Mouse (Mus musculus): ENCODE results near the gene Slc39a11. TPM values are rescaled to one million over a fixed set of nuclear protein-coding genes. Genes with fewer than 3 reads are reported as not detected.

The Slc39a11 gene
- polyA plus RNA-seq, 1 experiment from 2014 or later = 21.8 TPM

- 85% methylated on average over 6 of the region's 6 CpGs for WGBS
- no peaks in the 10 kb centered on the region for H3K9me3 ChIP-seq (ENCODE audit: low read depth, low read length)
- H3K36me3 ChIP-seq (ENCODE audit: insufficient read depth) = no peaks in the 10 kb centered on the region
- H3K4me3 ChIP-seq (ENCODE audit: low read depth, low read length) = no peak overlapping the region
- H3K27ac ChIP-seq (ENCODE audit: low read depth) = no peak overlapping the region
- no peaks in the 10 kb centered on the region for H3K4me1 ChIP-seq (ENCODE audit: insufficient read depth)
- H3K4me2 ChIP-seq = no peak overlapping the region
- ATAC-seq (ENCODE audit: insufficient read depth) (no peak), DNase-seq (no peak)
- TF ChIP-seq CTCF (IDR thresholded peaks at IDR 0.05; ENCODE audit: low read depth) = no peak
- H3K27me3 ChIP-seq (ENCODE audit: insufficient read depth, low read length) = no peaks in the 10 kb centered on the region
- no peak overlapping the region for H3K9ac ChIP-seq
These were observed 199.9 kb downstream of the Slc39a11 start for GRCm38 (mm10) chr11:113450028-113450427.

DNA sequence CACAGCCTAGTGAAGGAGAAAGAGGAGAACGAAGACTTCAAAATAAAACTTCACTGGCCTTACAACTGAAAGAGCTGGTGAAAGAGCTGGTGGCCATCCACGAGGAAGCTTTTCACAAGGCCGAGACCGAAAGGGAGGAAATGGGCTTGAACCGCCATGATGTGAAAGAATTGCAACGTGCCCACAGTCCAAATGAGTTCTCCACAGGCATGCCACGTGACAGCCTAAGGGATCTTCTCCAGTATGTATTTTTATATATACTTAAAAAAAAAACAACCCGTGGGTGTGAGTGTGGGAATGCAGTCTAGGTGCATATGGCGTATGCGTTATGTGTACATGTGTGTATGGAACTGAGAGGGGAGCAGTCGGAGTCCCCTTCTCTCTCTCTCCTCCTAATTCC is 207.8 kb downstream of the Slc39a11 start:
- Histone ChIP-seq H3K4me2 (no peak overlapping the region), H3K27me3 (ENCODE audit: insufficient read depth, low read length) (no peaks in the 10 kb centered on the region), H3K9me3 (ENCODE audit: low read depth, low read length) (peaks cover 4% of the 10 kb centered on the region; the same call in 1 of the 2 replicates), H3K9ac (no peak overlapping the region), H3K27ac (ENCODE audit: low read depth) (no peak overlapping the region), H3K4me3 (ENCODE audit: low read depth, low read length) (no peak overlapping the region), H3K36me3 (ENCODE audit: insufficient read depth) (no peaks in the 10 kb centered on the region), H3K4me1 (ENCODE audit: insufficient read depth) (peaks cover 11% of the 10 kb centered on the region)
- no peak for ATAC-seq (ENCODE audit: insufficient read depth)
- TF ChIP-seq CTCF (IDR thresholded peaks at IDR 0.05; ENCODE audit: low read depth) = no peak
- no peak for DNase-seq
- WGBS = 92% methylated on average over 11 of the region's 11 CpGs

DNA sequence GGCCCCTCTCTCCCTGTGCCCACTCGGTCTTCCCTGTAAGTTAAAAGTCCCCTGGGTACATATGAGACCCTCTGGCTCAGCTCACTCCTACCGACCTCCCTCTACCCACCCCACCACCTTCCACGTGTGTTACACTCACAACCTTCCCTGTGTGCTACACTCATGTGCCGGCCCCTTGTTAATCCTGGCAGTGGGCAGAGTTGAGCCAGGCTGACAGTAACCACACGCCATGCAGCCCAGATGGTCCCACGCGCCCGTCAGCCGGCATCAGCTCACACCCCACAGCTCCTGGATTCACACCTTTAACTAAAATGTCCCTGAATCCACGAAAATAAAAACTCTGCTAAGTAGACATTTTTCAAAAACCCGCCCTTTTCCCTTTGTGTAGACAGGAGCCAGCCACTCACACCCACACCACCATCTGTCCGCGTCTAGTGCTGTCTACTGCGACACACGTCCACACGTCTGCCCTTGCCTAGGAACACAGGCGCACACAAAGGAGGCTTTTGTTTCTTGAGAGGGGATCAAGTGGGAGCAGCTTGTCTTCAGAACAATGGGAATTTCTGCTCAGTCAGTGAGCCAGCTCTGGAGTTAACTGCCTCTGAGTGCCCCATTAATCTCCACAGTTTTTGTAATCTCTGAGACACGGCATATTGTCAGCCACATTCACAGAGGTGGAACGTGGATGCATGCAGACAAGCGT is 210.4 kb downstream of the Slc39a11 start:
- H3K9me3 ChIP-seq (ENCODE audit: low read depth, low read length) = peaks cover 4% of the 10 kb centered on the region; the same call in 1 of the 2 replicates
- no peaks in the 10 kb centered on the region for H3K36me3 ChIP-seq (ENCODE audit: insufficient read depth)
- no peak overlapping the region for H3K4me3 ChIP-seq (ENCODE audit: low read depth, low read length)
- H3K27me3 ChIP-seq (ENCODE audit: insufficient read depth, low read length) = no peaks in the 10 kb centered on the region
- no peak overlapping the region for H3K4me2 ChIP-seq
- 34% methylated on average over 20 of the region's 20 CpGs for WGBS
- H3K27ac ChIP-seq (ENCODE audit: low read depth) = peak overlapping the region; percentile 47; the same call in 1 of the 2 replicates
- ATAC-seq (ENCODE audit: insufficient read depth) (peak; percentile 71), DNase-seq (peak; percentile 53)
- H3K9ac ChIP-seq = no peak overlapping the region
- peaks cover 15% of the 10 kb centered on the region for H3K4me1 ChIP-seq (ENCODE audit: insufficient read depth)
- no peak for TF ChIP-seq CTCF (IDR thresholded peaks at IDR 0.05; ENCODE audit: low read depth)

DNA sequence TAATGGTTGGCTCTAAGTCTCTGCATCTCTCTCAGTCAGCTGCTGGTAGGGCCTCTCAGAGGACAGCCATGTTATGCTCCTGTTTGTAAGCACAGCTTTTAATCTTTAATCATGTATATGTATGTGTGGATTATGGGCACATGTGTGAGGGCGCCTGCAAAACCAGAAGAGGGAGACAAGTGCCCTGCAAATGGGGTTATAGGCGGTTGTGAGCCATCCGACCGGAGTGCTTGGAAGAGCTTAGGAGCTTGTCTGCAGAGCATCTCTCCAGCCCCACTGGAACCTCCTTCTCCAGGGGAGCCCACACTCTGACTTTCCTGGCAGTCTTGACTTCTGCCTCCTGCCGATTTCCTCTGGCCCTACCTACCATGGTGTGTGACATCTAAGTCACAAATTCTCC is 211.0 kb downstream of the Slc39a11 start:
- Histone ChIP-seq H3K4me1 (ENCODE audit: insufficient read depth) (peaks cover 15% of the 10 kb centered on the region), H3K4me3 (ENCODE audit: low read depth, low read length) (no peak overlapping the region), H3K9me3 (ENCODE audit: low read depth, low read length) (peaks cover 4% of the 10 kb centered on the region; the same call in 1 of the 2 replicates), H3K9ac (no peak overlapping the region), H3K27ac (ENCODE audit: low read depth) (no peak overlapping the region; the same call in 1 of the 2 replicates), H3K4me2 (no peak overlapping the region), H3K36me3 (ENCODE audit: insufficient read depth) (no peaks in the 10 kb centered on the region), H3K27me3 (ENCODE audit: insufficient read depth, low read length) (no peaks in the 10 kb centered on the region)
- DNase-seq (no peak), ATAC-seq (ENCODE audit: insufficient read depth) (no peak)
- WGBS = 84% methylated on average over 5 of the region's 5 CpGs
- TF ChIP-seq CTCF (IDR thresholded peaks at IDR 0.05; ENCODE audit: low read depth) = no peak; the same call in 1 of the 2 replicates

GRCm38 (mm10) chr11:113437357-113437756 is 212.5 kb downstream of the Slc39a11 start:
- WGBS = 86% methylated on average over 9 of the region's 9 CpGs
- ATAC-seq (ENCODE audit: insufficient read depth) (no peak), DNase-seq (peak; percentile 36)
- Histone ChIP-seq H3K36me3 (ENCODE audit: insufficient read depth) (no peaks in the 10 kb centered on the region), H3K4me1 (ENCODE audit: insufficient read depth) (peaks cover 15% of the 10 kb centered on the region), H3K4me2 (no peak overlapping the region), H3K27ac (ENCODE audit: low read depth) (no peak overlapping the region), H3K9me3 (ENCODE audit: low read depth, low read length) (peaks cover 4% of the 10 kb centered on the region; the same call in 1 of the 2 replicates), H3K9ac (no peak overlapping the region), H3K27me3 (ENCODE audit: insufficient read depth, low read length) (no peaks in the 10 kb centered on the region), H3K4me3 (ENCODE audit: low read depth, low read length) (no peak overlapping the region)
- no peak for TF ChIP-seq CTCF (IDR thresholded peaks at IDR 0.05; ENCODE audit: low read depth)

DNA sequence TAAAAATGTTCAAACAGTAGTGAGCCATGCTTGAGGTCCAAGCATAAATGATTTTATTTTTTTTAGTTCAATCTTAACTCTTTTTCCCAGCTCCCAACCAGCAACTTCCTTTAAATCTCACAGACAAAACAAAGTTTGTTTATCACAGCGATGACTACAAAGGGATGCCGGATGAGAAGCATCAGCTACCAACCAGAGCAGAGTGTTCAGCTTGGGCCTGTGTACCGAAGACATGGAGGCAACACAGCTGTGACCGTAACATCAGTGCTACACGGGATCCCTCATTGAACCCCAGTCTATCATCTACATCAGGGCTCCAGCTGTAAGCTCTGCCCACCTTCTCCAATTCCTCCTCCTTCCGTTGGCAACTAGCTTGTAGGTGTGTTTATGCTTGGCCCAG is 213.6 kb downstream of the Slc39a11 start:
- Histone ChIP-seq H3K27me3 (ENCODE audit: insufficient read depth, low read length) (no peaks in the 10 kb centered on the region), H3K9me3 (ENCODE audit: low read depth, low read length) (peaks cover 4% of the 10 kb centered on the region; the same call in 1 of the 2 replicates), H3K9ac (no peak overlapping the region), H3K27ac (ENCODE audit: low read depth) (peak overlapping the region; percentile 50), H3K4me2 (no peak overlapping the region), H3K4me1 (ENCODE audit: insufficient read depth) (peaks cover 15% of the 10 kb centered on the region), H3K4me3 (ENCODE audit: low read depth, low read length) (no peak overlapping the region), H3K36me3 (ENCODE audit: insufficient read depth) (no peaks in the 10 kb centered on the region)
- TF ChIP-seq CTCF (IDR thresholded peaks at IDR 0.05; ENCODE audit: low read depth) = no peak
- 60% methylated on average over 6 of the region's 6 CpGs for WGBS
- no peak for ATAC-seq (ENCODE audit: insufficient read depth)
- peak; percentile 61 for DNase-seq

DNA sequence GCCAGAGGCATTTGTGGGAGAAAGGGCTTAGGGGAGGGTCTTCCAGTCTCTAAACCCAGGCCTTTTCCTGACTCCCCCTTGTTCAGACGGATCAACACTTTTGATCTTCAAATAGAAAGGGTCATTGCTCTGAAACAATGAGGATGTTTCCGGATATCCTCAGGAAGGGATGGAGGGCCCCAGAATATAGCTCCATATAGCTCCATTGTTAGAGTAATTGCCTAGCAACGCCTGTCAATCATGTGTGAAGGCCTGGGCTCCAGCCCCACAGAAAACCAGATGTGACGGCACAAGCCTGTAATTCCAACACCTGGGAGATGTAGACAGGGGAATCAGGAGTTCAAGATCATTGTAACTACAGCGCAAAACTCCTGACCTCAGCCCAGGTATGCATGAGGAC is 214.2 kb downstream of the Slc39a11 start:
- H3K27me3 ChIP-seq (ENCODE audit: insufficient read depth, low read length) = no peaks in the 10 kb centered on the region
- no peaks in the 10 kb centered on the region for H3K36me3 ChIP-seq (ENCODE audit: insufficient read depth)
- H3K9me3 ChIP-seq (ENCODE audit: low read depth, low read length) = no peaks in the 10 kb centered on the region; the same call in 1 of the 2 replicates
- H3K4me3 ChIP-seq (ENCODE audit: low read depth, low read length) = no peak overlapping the region
- WGBS = 57% methylated on average over 5 of the region's 5 CpGs
- peaks cover 15% of the 10 kb centered on the region for H3K4me1 ChIP-seq (ENCODE audit: insufficient read depth)
- peak overlapping the region; percentile 50; the same call in 1 of the 2 replicates for H3K27ac ChIP-seq (ENCODE audit: low read depth)
- peak; percentile 61 for DNase-seq
- no peak for TF ChIP-seq CTCF (IDR thresholded peaks at IDR 0.05; ENCODE audit: low read depth)
- no peak overlapping the region for H3K4me2 ChIP-seq
- ATAC-seq (ENCODE audit: insufficient read depth) = no peak
- H3K9ac ChIP-seq = no peak overlapping the region

All from lung, embryonic 14.5 days (tissue).